12 mouse cellular contexts compared by ENCODE assay signal in the genomic region with DNA sequence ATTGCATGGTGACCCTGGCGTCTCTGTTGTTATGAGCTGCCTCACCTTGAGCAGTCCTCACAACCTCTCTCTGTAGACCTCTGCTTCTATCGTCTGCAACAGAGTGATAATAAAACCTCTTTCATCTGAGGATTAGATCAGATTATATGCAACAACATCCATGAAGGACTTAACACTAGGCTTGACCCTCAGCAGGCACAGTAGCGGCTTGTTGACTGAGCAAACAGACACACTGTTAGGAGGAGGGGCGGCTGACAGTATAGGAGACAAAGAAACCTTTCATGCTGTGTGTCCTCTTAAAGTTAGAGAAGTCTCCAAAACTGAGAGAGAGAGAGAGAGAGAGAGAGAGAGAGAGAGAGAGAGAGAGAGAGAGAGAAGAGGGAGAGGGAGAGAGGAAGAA.
"Had no signal": no experiment of that assay in that cellular context is flagged by ENCODE, and none has a peak within 500 bp of the region (broad histone marks: within the 10 kb centered on the region; RNA-seq: fewer than 3 reads in every experiment).

No protein-coding gene starts in this region.

- DNase-seq: lung, adult 18-20 months; lung, embryonic 14.5 days; lung, postnatal 10 days; lung, postnatal 4 days; midbrain, embryonic 14.5 days; right cerebral cortex, adult 18-20 months; right cerebral cortex, postnatal 25 days; right cerebral cortex, postnatal 4 days; spleen, adult 18-20 months; thymus, adult 18-20 months; thymus, postnatal 14 days; thymus, postnatal 36 days had no signal
